Mouse (Mus musculus) forebrain, embryonic 15.5 days (tissue): Measurements from ENCODE around the gene Cacna1i. TPM values are rescaled to one million over a fixed set of nuclear protein-coding genes. Genes with fewer than 3 reads are reported as not detected.

Experiments used
- ATAC-seq: fragments of 200-750 bp; cut with Nextera tagmentation; replicated peaks from 2 replicates; pipeline ENCODE4 v1.8.0; 2017; ENCODE audit warnings: mild to moderate bottlenecking, moderate TSS enrichment, moderate library complexity
- H3K27ac ChIP-seq: fragments of 300-500 bp; sonication (generic); replicated peaks from 2 replicates; pipeline ENCODE4 v1.5.1; 2015; ENCODE audit warnings: mild to moderate bottlenecking, inconsistent platforms
- H3K27me3 ChIP-seq: fragments of 300-500 bp; sonication (generic); 2 replicates; pipeline ENCODE4 v1.6.1; 2015; ENCODE audit warnings: inconsistent platforms
- H3K36me3 ChIP-seq: fragments of 300-500 bp; sonication (generic); 2 replicates; pipeline ENCODE4 v1.6.1; 2015; ENCODE audit warnings: mild to moderate bottlenecking, inconsistent platforms
- H3K4me1 ChIP-seq: fragments of 300-500 bp; sonication (generic); 2 replicates; pipeline ENCODE4 v1.6.1; 2015; ENCODE audit warnings: inconsistent platforms
- H3K4me2 ChIP-seq: fragments of 300-500 bp; sonication (generic); replicated peaks from 2 replicates; pipeline ENCODE4 v1.6.1; 2015; ENCODE audit warnings: mild to moderate bottlenecking, inconsistent platforms
- H3K4me3 ChIP-seq: fragments of 300-500 bp; sonication (generic); 2 replicates; pipeline ENCODE4 v1.5.1; 2015; ENCODE audit warnings: mild to moderate bottlenecking, inconsistent platforms
- H3K9ac ChIP-seq: fragments of 300-500 bp; sonication (generic); replicated peaks from 2 replicates; pipeline ENCODE4 v1.6.1; 2015; ENCODE audit warnings: mild to moderate bottlenecking, inconsistent platforms
- H3K9me3 ChIP-seq: fragments of 300-500 bp; sonication (generic); 2 replicates; pipeline ENCODE4 v1.6.1; 2016; ENCODE audit warnings: inconsistent platforms
- WGBS: fragments of 180-500 bp; shearing (Covaris S2); methylation state at CpG from one replicate; pipeline ENCODE4 v1.1.7; 2015; ENCODE audit warnings: mixed read lengths; 5-methylcytosine and 5-hydroxymethylcytosine counted together
- polyA plus RNA-seq: library from polyadenylated mRNA; unstranded; fragments of >200 nt; fragmentation: Nextera tagmentation; extraction: Ambion mirVana; gene quantifications from 2 replicates; pipeline ENCODE4 v1.2.1, GENCODE M21; 2015

Gene Cacna1i
- polyA plus RNA-seq, 1 experiment from 2014 or later: 0.50 TPM

GRCm38 (mm10) chr15:80387185-80387584 is 100.1 kb downstream of the Cacna1i start:
- H3K27me3 ChIP-seq: no peaks in the 10 kb centered on the region
- no peak overlapping the region for H3K9ac ChIP-seq
- 91% methylated on average over 2 of the region's 2 CpGs for WGBS
- no peaks in the 10 kb centered on the region for H3K36me3 ChIP-seq
- H3K27ac ChIP-seq: no peak overlapping the region
- H3K9me3 ChIP-seq: no peaks in the 10 kb centered on the region
- ATAC-seq: no peak
- H3K4me2 ChIP-seq: no peak overlapping the region
- no peak overlapping the region for H3K4me3 ChIP-seq
- H3K4me1 ChIP-seq: no peaks in the 10 kb centered on the region

DNA sequence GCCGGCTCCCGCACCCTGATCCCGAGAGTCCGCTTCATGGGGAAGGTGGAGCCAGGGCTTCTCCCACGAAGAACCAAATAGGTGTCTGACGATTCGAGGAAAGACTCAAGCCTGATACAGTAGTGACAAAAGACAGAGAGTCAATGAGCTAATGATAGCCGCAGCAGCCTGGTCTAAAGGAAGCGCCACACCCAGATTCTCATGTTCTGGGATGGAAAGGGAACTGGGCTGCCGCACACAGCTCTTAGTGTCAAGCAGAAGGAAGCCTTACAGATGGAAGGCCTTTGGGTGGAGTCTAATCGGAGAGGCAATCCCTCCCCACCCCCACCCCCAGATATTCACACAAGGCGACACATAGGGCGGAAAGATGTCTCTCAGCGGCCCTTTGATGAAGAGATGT is 104.8 kb downstream of the Cacna1i start:
- no peak overlapping the region for H3K4me3 ChIP-seq
- H3K36me3 ChIP-seq: no peaks in the 10 kb centered on the region
- H3K27me3 ChIP-seq: no peaks in the 10 kb centered on the region
- H3K9me3 ChIP-seq: no peaks in the 10 kb centered on the region
- 87% methylated on average over 14 of the region's 14 CpGs for WGBS
- H3K27ac ChIP-seq: no peak overlapping the region
- ATAC-seq: no peak
- H3K4me1 ChIP-seq: no peaks in the 10 kb centered on the region
- H3K4me2 ChIP-seq: no peak overlapping the region
- no peak overlapping the region for H3K9ac ChIP-seq

DNA sequence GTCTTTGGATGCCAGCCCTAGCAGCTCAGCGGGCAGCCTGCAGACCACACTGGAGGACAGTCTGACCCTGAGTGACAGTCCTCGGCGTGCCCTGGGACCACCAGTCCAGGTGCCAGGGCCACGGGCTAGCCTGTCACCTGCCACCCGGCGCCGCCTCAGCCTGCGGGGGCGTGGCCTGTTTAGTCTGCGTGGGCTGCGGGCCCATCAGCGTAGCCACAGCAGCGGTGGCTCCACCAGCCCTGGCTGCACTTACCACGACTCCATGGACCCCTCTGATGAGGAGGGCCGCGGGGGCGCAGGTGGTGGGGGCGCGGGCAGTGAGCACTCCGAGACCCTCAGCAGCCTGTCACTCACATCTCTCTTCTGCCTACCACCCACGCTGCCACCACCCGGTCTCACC is 108.0 kb downstream of the Cacna1i start:
- no peak overlapping the region for H3K9ac ChIP-seq
- H3K4me2 ChIP-seq: no peak overlapping the region
- no peak for ATAC-seq
- H3K9me3 ChIP-seq: no peaks in the 10 kb centered on the region
- no peak overlapping the region for H3K27ac ChIP-seq
- no peak overlapping the region for H3K4me3 ChIP-seq
- H3K27me3 ChIP-seq: no peaks in the 10 kb centered on the region
- 75% methylated on average over 22 of the region's 22 CpGs for WGBS
- H3K4me1 ChIP-seq: no peaks in the 10 kb centered on the region
- H3K36me3 ChIP-seq: no peaks in the 10 kb centered on the region

- H3K4me1 ChIP-seq: peaks cover 14% of the 10 kb centered on the region
- ATAC-seq: no peak
- H3K27ac ChIP-seq: no peak overlapping the region
- no peaks in the 10 kb centered on the region for H3K9me3 ChIP-seq
- H3K27me3 ChIP-seq: no peaks in the 10 kb centered on the region
- no peaks in the 10 kb centered on the region for H3K36me3 ChIP-seq
- WGBS: 85% methylated on average over 1 of the region's 1 CpGs
- no peak overlapping the region for H3K4me3 ChIP-seq
- H3K9ac ChIP-seq: no peak overlapping the region
- no peak overlapping the region for H3K4me2 ChIP-seq
Observed at GRCm38 (mm10) chr15:80399451-80399850, 112.4 kb downstream of the Cacna1i start.

- Histone ChIP-seq H3K4me1 (peaks cover 14% of the 10 kb centered on the region), H3K4me2 (no peak overlapping the region), H3K27ac (peak overlapping the region; percentile 57; the same call in 1 of the 2 replicates), H3K9ac (no peak overlapping the region), H3K9me3 (no peaks in the 10 kb centered on the region), H3K4me3 (no peak overlapping the region), H3K27me3 (no peaks in the 10 kb centered on the region), H3K36me3 (no peaks in the 10 kb centered on the region)
- WGBS: 28% methylated on average over 2 of the region's 2 CpGs
- ATAC-seq: no peak
Observed at GRCm38 (mm10) chr15:80401387-80401898, 114.4 kb downstream of the Cacna1i start.

DNA sequence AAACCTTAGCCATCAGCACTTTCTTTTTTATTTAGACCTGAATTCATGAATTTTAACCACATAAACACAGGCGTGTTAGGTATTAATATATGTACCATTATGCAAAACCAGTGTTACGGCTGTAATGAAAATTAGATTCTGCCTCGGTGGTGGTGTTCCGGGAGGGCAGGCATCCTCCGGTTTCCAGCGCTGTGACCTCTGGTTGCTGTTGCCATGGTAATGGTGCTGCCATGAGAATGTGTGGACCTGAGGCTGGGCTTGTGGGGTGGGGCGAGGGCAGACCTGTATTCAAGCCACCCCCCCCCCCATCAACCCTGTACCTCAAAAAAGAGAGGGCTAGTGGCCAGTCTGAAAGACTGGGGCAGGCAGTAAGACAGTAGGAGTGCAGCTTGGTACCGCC is 114.9 kb downstream of the Cacna1i start:
- H3K36me3 ChIP-seq: no peaks in the 10 kb centered on the region
- H3K9ac ChIP-seq: no peak overlapping the region
- no peaks in the 10 kb centered on the region for H3K9me3 ChIP-seq
- H3K27me3 ChIP-seq: no peaks in the 10 kb centered on the region
- peak overlapping the region; percentile 57; the same call in 1 of the 2 replicates for H3K27ac ChIP-seq
- peaks cover 14% of the 10 kb centered on the region for H3K4me1 ChIP-seq
- 47% methylated on average over 8 of the region's 8 CpGs for WGBS
- H3K4me3 ChIP-seq: no peak overlapping the region
- 0 out of 2 replicates have a peak, but pooled peaks have one; percentile 23 for ATAC-seq
- no peak overlapping the region for H3K4me2 ChIP-seq

DNA sequence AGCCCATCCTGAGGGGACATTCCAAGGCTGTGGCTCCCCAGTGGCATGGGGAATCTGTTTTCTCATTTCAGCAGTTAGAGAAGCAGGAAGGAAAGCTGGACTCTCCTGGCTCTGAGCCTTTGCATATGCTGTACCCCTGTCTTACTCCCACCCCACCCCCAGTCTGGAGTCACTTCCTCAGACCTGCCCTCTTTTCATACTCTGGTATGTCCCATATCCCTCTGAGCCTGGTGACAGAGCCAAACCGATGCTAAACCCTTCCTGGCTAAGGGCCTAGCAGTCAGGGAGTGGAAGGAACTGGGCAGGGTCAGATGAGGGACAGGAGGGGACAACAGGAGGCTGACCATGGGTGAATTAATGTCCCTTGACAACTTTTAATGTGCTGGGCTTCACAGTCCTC is 120.8 kb downstream of the Cacna1i start:
- ATAC-seq: no peak
- Histone ChIP-seq H3K27ac (no peak overlapping the region), H3K9me3 (no peaks in the 10 kb centered on the region), H3K4me3 (no peak overlapping the region), H3K27me3 (no peaks in the 10 kb centered on the region), H3K9ac (no peak overlapping the region), H3K4me1 (no peaks in the 10 kb centered on the region), H3K4me2 (no peak overlapping the region), H3K36me3 (no peaks in the 10 kb centered on the region)
- WGBS: 50% methylated on average over 1 of the region's 1 CpGs

- H3K4me1 ChIP-seq: 0 out of 2 replicates have a peak, but pooled peaks cover 4% of the 10 kb centered on the region
- H3K9ac ChIP-seq: no peak overlapping the region
- H3K9me3 ChIP-seq: no peaks in the 10 kb centered on the region
- 82% methylated on average over 7 of the region's 7 CpGs for WGBS
- ATAC-seq: no peak
- H3K4me2 ChIP-seq: no peak overlapping the region
- no peak overlapping the region for H3K27ac ChIP-seq
- H3K27me3 ChIP-seq: no peaks in the 10 kb centered on the region
- H3K36me3 ChIP-seq: no peaks in the 10 kb centered on the region
- H3K4me3 ChIP-seq: no peak overlapping the region
Observed at GRCm38 (mm10) chr15:80410661-80411060, 123.6 kb downstream of the Cacna1i start.

GRCm38 (mm10) chr15:80413070-80413469 is 126.0 kb downstream of the Cacna1i start:
- no peaks in the 10 kb centered on the region for H3K27me3 ChIP-seq
- H3K9ac ChIP-seq: no peak overlapping the region
- H3K9me3 ChIP-seq: no peaks in the 10 kb centered on the region
- 76% methylated on average over 4 of the region's 4 CpGs for WGBS
- no peaks in the 10 kb centered on the region for H3K36me3 ChIP-seq
- H3K4me1 ChIP-seq: 0 out of 2 replicates have a peak, but pooled peaks cover 4% of the 10 kb centered on the region
- H3K27ac ChIP-seq: no peak overlapping the region
- no peak overlapping the region for H3K4me3 ChIP-seq
- no peak overlapping the region for H3K4me2 ChIP-seq
- ATAC-seq: no peak

GRCm38 (mm10) chr15:80413988-80414721 is 127.1 kb downstream of the Cacna1i start:
- 0 out of 2 replicates have a peak, but pooled peaks cover 4% of the 10 kb centered on the region for H3K4me1 ChIP-seq
- H3K36me3 ChIP-seq: no peaks in the 10 kb centered on the region
- H3K4me3 ChIP-seq: no peak overlapping the region
- WGBS: 83% methylated on average over 17 of the region's 17 CpGs
- no peak for ATAC-seq
- H3K9ac ChIP-seq: no peak overlapping the region
- H3K27ac ChIP-seq: no peak overlapping the region
- H3K9me3 ChIP-seq: no peaks in the 10 kb centered on the region
- H3K4me2 ChIP-seq: no peak overlapping the region
- H3K27me3 ChIP-seq: no peaks in the 10 kb centered on the region

GRCm38 (mm10) chr15:80415132-80415531 is 128.1 kb downstream of the Cacna1i start:
- Histone ChIP-seq H3K9me3 (no peaks in the 10 kb centered on the region), H3K4me2 (no peak overlapping the region), H3K27ac (no peak overlapping the region), H3K4me3 (no peak overlapping the region), H3K36me3 (no peaks in the 10 kb centered on the region), H3K9ac (no peak overlapping the region), H3K4me1 (0 out of 2 replicates have a peak, but pooled peaks cover 4% of the 10 kb centered on the region), H3K27me3 (no peaks in the 10 kb centered on the region)
- WGBS: 83% methylated on average over 4 of the region's 4 CpGs
- no peak for ATAC-seq

GRCm38 (mm10) chr15:80417066-80417465 is 130.0 kb downstream of the Cacna1i start:
- Histone ChIP-seq H3K27me3 (no peaks in the 10 kb centered on the region), H3K27ac (no peak overlapping the region), H3K36me3 (no peaks in the 10 kb centered on the region), H3K4me2 (no peak overlapping the region), H3K9me3 (no peaks in the 10 kb centered on the region), H3K4me1 (0 out of 2 replicates have a peak, but pooled peaks cover 4% of the 10 kb centered on the region), H3K4me3 (no peak overlapping the region), H3K9ac (no peak overlapping the region)
- WGBS: 72% methylated on average over 8 of the region's 9 CpGs
- no peak for ATAC-seq
